Mouse (Mus musculus) neural tube, embryonic 14.5 days (tissue): ENCODE results near the gene Rap1gap. TPM values are rescaled to one million over a fixed set of nuclear protein-coding genes. Genes with fewer than 3 reads are reported as not detected.

Experiments
- ATAC-seq: fragments of 200-750 bp; cut with Nextera tagmentation; 2 replicates; pipeline ENCODE4 v1.8.0; 2017; ENCODE audit warnings: low read depth, mild to moderate bottlenecking, moderate TSS enrichment, moderate library complexity
- H3K27ac ChIP-seq: fragments of 300-500 bp; sonication (generic); 2 replicates; pipeline ENCODE4 v1.5.1; 2014; ENCODE audit warnings: low read depth, mild to moderate bottlenecking, control low read depth, low read length, moderate library complexity, mixed read lengths
- H3K27me3 ChIP-seq: fragments of 300-500 bp; sonication (generic); 2 replicates; pipeline ENCODE4 v1.6.1; 2014; ENCODE audit warnings: low read length; ENCODE audit not compliant: control insufficient read depth, insufficient read depth
- H3K36me3 ChIP-seq: fragments of 300-500 bp; sonication (generic); 2 replicates; pipeline ENCODE4 v1.6.1; 2014; ENCODE audit warnings: low read length, mixed read lengths; ENCODE audit not compliant: control insufficient read depth, insufficient read depth
- H3K4me1 ChIP-seq: fragments of 300-500 bp; sonication (generic); 2 replicates; pipeline ENCODE4 v1.6.1; 2014; ENCODE audit warnings: low read length; ENCODE audit not compliant: control insufficient read depth, insufficient read depth
- H3K4me2 ChIP-seq: fragments of 300-500 bp; sonication (generic); 2 replicates; pipeline ENCODE4 v1.6.1; 2014; ENCODE audit warnings: mild to moderate bottlenecking, low read depth, low read length, control low read depth
- H3K4me3 ChIP-seq: fragments of 300-500 bp; sonication (generic); 2 replicates; pipeline ENCODE4 v1.5.1; 2014; ENCODE audit warnings: low read depth, low read length, control low read depth, mixed read lengths
- H3K9ac ChIP-seq: fragments of 300-500 bp; sonication (generic); replicated peaks from 2 replicates; pipeline ENCODE4 v1.6.1; 2014; ENCODE audit warnings: low read depth, mild to moderate bottlenecking, control low read depth, low read length, mixed read lengths
- H3K9me3 ChIP-seq: fragments of 300-500 bp; sonication (generic); 2 replicates; pipeline ENCODE4 v1.6.1; 2016; ENCODE audit warnings: low read length; ENCODE audit not compliant: control insufficient read depth
- WGBS: fragments of 180-500 bp; shearing (Covaris S2); extraction: QIAGEN DNeasy Blood & Tissue Kit; methylation state at CpG from one replicate; pipeline ENCODE4 v1.1.7; 2014; 5-methylcytosine and 5-hydroxymethylcytosine counted together
- polyA plus RNA-seq: library from polyadenylated mRNA; unstranded; fragments of >200 nt; fragmentation: Nextera tagmentation; extraction: Ambion mirVana; gene quantifications from 2 replicates; pipeline ENCODE4 v1.2.1, GENCODE M21; 2014

The Rap1gap gene
- polyA plus RNA-seq, 1 experiment from 2014 or later, result 77.6 TPM

GRCm38 (mm10) chr4:137704561-137704960 lies 40.0 kb downstream of the Rap1gap start:
- Histone ChIP-seq H3K9me3 (no peaks in the 10 kb centered on the region), H3K9ac (no peak overlapping the region), H3K36me3 (no peaks in the 10 kb centered on the region), H3K4me1 (peaks cover 19% of the 10 kb centered on the region), H3K4me3 (no peak overlapping the region), H3K4me2 (no peak overlapping the region), H3K27ac (no peak overlapping the region), H3K27me3 (no peaks in the 10 kb centered on the region)
- 48% methylated on average over 2 of the region's 2 CpGs for WGBS
- no peak for ATAC-seq

GRCm38 (mm10) chr4:137705379-137705778 lies 40.9 kb downstream of the Rap1gap start:
- H3K27me3 ChIP-seq, result no peaks in the 10 kb centered on the region

GRCm38 (mm10) chr4:137706510-137706909 lies 42.0 kb downstream of the Rap1gap start:
- Histone ChIP-seq H3K27ac (peak overlapping the region; percentile 48; the same call in 1 of the 2 replicates), H3K36me3 (no peaks in the 10 kb centered on the region), H3K4me1 (peaks cover 19% of the 10 kb centered on the region), H3K9ac (no peak overlapping the region), H3K27me3 (no peaks in the 10 kb centered on the region), H3K4me2 (no peak overlapping the region), H3K9me3 (no peaks in the 10 kb centered on the region), H3K4me3 (no peak overlapping the region)
- WGBS, result 62% methylated on average over 7 of the region's 7 CpGs
- no peak for ATAC-seq

More at GRCm38 (mm10) chr4:137705379-137705778, 40.9 kb downstream of the Rap1gap start:
- ATAC-seq, result no peak
- H3K27ac ChIP-seq, result no peak overlapping the region
- WGBS, result 76% methylated on average over 5 of the region's 5 CpGs
- no peaks in the 10 kb centered on the region for H3K9me3 ChIP-seq
- H3K4me1 ChIP-seq, result peaks cover 19% of the 10 kb centered on the region
- no peak overlapping the region for H3K4me3 ChIP-seq
- no peaks in the 10 kb centered on the region for H3K36me3 ChIP-seq
- no peak overlapping the region for H3K4me2 ChIP-seq
- no peak overlapping the region for H3K9ac ChIP-seq

- Histone ChIP-seq H3K4me1 (peaks cover 19% of the 10 kb centered on the region), H3K27ac (peak overlapping the region; percentile 48; the same call in 1 of the 2 replicates), H3K9ac (peak overlapping the region; percentile 72), H3K4me2 (peak overlapping the region; percentile 76), H3K4me3 (peak overlapping the region; percentile 51), H3K9me3 (no peaks in the 10 kb centered on the region), H3K27me3 (no peaks in the 10 kb centered on the region), H3K36me3 (no peaks in the 10 kb centered on the region)
- 2% methylated on average over 41 of the region's 52 CpGs for WGBS
- ATAC-seq, result peak; percentile 82
These were observed 42.9 kb downstream of the Rap1gap start for GRCm38 (mm10) chr4:137707216-137707990.

- no peak for ATAC-seq
- Histone ChIP-seq H3K4me3 (no peak overlapping the region), H3K9ac (no peak overlapping the region), H3K9me3 (no peaks in the 10 kb centered on the region), H3K27ac (no peak overlapping the region), H3K27me3 (no peaks in the 10 kb centered on the region), H3K4me2 (no peak overlapping the region), H3K4me1 (peaks cover 2% of the 10 kb centered on the region; the same call in 1 of the 2 replicates), H3K36me3 (no peaks in the 10 kb centered on the region)
- 91% methylated on average over 13 of the region's 13 CpGs for WGBS
These were observed 48.4 kb downstream of the Rap1gap start for GRCm38 (mm10) chr4:137712963-137713362.

DNA sequence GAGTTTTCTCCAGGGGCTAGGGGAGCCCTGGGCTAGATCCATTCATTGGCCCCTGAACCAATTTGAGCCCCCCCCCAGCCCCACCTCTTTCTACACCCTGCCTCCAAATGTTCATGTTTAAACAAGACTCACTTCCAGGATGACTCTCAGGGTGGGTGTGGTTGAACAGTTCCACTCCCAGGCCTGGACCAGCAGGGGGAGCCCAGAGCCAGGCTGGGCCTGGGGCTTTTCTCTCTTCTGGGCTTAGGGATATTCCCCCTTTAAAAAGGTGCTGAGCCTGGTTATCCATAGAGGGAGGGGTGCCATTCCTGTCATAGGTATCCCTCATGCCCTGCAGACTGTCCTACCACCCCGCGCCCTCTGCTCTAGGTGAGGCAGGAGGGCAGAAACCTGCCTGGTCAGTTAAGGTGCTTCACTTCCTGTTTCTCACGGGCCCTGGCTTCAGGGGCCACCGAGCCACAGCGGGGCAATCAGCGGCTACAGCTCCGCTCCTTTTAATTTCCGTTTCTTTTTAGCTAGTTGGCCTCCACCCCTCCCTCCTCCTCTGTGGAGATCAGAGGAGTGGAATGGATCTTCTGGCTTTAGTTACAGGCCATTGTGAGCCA lies 49.6 kb downstream of the Rap1gap start:
- Histone ChIP-seq H3K4me1 (peaks cover 5% of the 10 kb centered on the region), H3K4me2 (no peak overlapping the region), H3K27ac (no peak overlapping the region), H3K36me3 (no peaks in the 10 kb centered on the region), H3K4me3 (no peak overlapping the region), H3K9me3 (no peaks in the 10 kb centered on the region), H3K9ac (no peak overlapping the region), H3K27me3 (no peaks in the 10 kb centered on the region)
- WGBS, result 29% methylated on average over 8 of the region's 8 CpGs
- no peak for ATAC-seq

GRCm38 (mm10) chr4:137717005-137717404 lies 52.5 kb downstream of the Rap1gap start:
- Histone ChIP-seq H3K4me2 (no peak overlapping the region), H3K27ac (no peak overlapping the region), H3K9ac (no peak overlapping the region), H3K4me3 (no peak overlapping the region), H3K9me3 (no peaks in the 10 kb centered on the region), H3K4me1 (peaks cover 14% of the 10 kb centered on the region), H3K36me3 (0 out of 2 replicates have a peak, but pooled peaks cover 5% of the 10 kb centered on the region), H3K27me3 (no peaks in the 10 kb centered on the region)
- no peak for ATAC-seq
- WGBS, result 58% methylated on average over 7 of the region's 7 CpGs

GRCm38 (mm10) chr4:137717671-137718070 lies 53.1 kb downstream of the Rap1gap start:
- Histone ChIP-seq H3K4me3 (no peak overlapping the region), H3K9ac (no peak overlapping the region; the same call in 1 of the 2 replicates), H3K4me1 (peaks cover 14% of the 10 kb centered on the region), H3K4me2 (no peak overlapping the region), H3K36me3 (0 out of 2 replicates have a peak, but pooled peaks cover 5% of the 10 kb centered on the region), H3K27ac (no peak overlapping the region), H3K9me3 (no peaks in the 10 kb centered on the region), H3K27me3 (no peaks in the 10 kb centered on the region)
- no peak for ATAC-seq
- WGBS, result 78% methylated on average over 15 of the region's 15 CpGs
